Mouse (Mus musculus) MEL (cell line): ENCODE data around the gene Tatdn3. TPM values are rescaled to one million over a fixed set of nuclear protein-coding genes. Genes with fewer than 3 reads are reported as not detected.
A peak's percentile ranks its signal among the peaks of the same experiment; 100 is the strongest.
"Not testable (repeated sequence)": the region's sequence is repeated elsewhere in the genome, so short reads cannot be mapped to it uniquely, and the experiment has no call there.

ENCODE experiments used
- DNase-seq: peaks from one replicate; pipeline ENCODE4 v3.0.0; 2011; ENCODE audit warnings: low read depth, low spot score
- H3K27ac ChIP-seq: 2 replicates; pipeline ENCODE4 v1.5.1; 2012; ENCODE audit warnings: low read depth, mild to moderate bottlenecking, control low read depth, low read length, moderate library complexity; ENCODE audit not compliant: control insufficient read depth
- H3K27me3 ChIP-seq, 2 experiments: fragments of 150-350 bp in 1 of 2; sonication (generic) in 1 of 2; 2 replicates each; pipeline ENCODE4 v1.6.1; 2012; ENCODE audit warnings: low read length in 2 of 2, mild to moderate bottlenecking in 2 of 2, improper control_type of control experiment in 1 of 2, moderate library complexity in 1 of 2; ENCODE audit not compliant: insufficient read depth in 2 of 2, control insufficient read depth in 1 of 2
- H3K36me3 ChIP-seq, 2 experiments: 2 replicates each; pipeline ENCODE4 v1.6.1; 2012 to 2014; ENCODE audit warnings: low read length in 2 of 2, improper control_type of control experiment in 1 of 2, inconsistent platforms in 1 of 2, mild to moderate bottlenecking in 1 of 2; ENCODE audit not compliant: insufficient read depth in 2 of 2, control insufficient read depth in 1 of 2
- H3K4me1 ChIP-seq, 2 experiments: fragments of 150-350 bp in 1 of 2; sonication (generic) in 1 of 2; 2 replicates each; pipeline ENCODE4 v1.6.1; 2012; ENCODE audit warnings: low read length in 2 of 2, improper control_type of control experiment in 1 of 2, mild to moderate bottlenecking in 1 of 2; ENCODE audit not compliant: insufficient read depth in 2 of 2, control insufficient read depth in 1 of 2
- H3K4me3 ChIP-seq, 2 experiments: fragments of 150-350 bp in 1 of 2; sonication (generic) in 1 of 2; 2 replicates each; pipeline ENCODE4 v1.5.1; 2012; ENCODE audit warnings: low read depth in 2 of 2, low read length in 2 of 2, mild to moderate bottlenecking in 2 of 2, moderate library complexity in 2 of 2, control low read depth in 1 of 2, improper control_type of control experiment in 1 of 2; ENCODE audit not compliant: control insufficient read depth in 1 of 2, insufficient read depth in 1 of 2
- H3K79me2 ChIP-seq: 2 replicates; pipeline ENCODE4 v1.6.1; 2012; ENCODE audit warnings: mild to moderate bottlenecking, low read length, moderate library complexity; ENCODE audit not compliant: control insufficient read depth, poor library complexity, insufficient read depth
- H3K9ac ChIP-seq: 2 replicates; pipeline ENCODE4 v1.6.1; 2012; ENCODE audit warnings: low read depth, mild to moderate bottlenecking, control low read depth, low read length, moderate library complexity; ENCODE audit not compliant: control insufficient read depth, poor library complexity, severe bottlenecking
- H3K9me3 ChIP-seq: fragments of 150-350 bp; sonication (generic); replicated peaks from 2 replicates; pipeline ENCODE4 v1.6.1; 2012; ENCODE audit warnings: mild to moderate bottlenecking, low read length, improper control_type of control experiment, moderate library complexity; ENCODE audit not compliant: insufficient read depth
- BHLHE40 ChIP-seq: IDR thresholded peaks from 2 replicates; pipeline ENCODE4 v1.6.1; 2012; ENCODE audit warnings: low read depth, mild to moderate bottlenecking, inconsistent platforms, low read length, improper control_type of control experiment, borderline replicate concordance
- ETS1 ChIP-seq: IDR thresholded peaks from 2 replicates; pipeline ENCODE4 v1.6.1; 2012; ENCODE audit warnings: low read depth, mild to moderate bottlenecking, inconsistent platforms, low read length, improper control_type of control experiment, moderate library complexity
- GATA1 ChIP-seq: IDR thresholded peaks from 2 replicates; pipeline ENCODE4 v1.6.1; 2011; ENCODE audit warnings: low read depth, low read length, improper control_type of control experiment
- KAT2A ChIP-seq: conservative IDR thresholded peaks from 2 replicates; pipeline ENCODE4 v1.6.1; 2012; ENCODE audit warnings: low read depth, low read length, improper control_type of control experiment, inconsistent platforms
- MAZ ChIP-seq: IDR thresholded peaks from 2 replicates; pipeline ENCODE4 v1.6.1; 2012; ENCODE audit warnings: low read depth, mild to moderate bottlenecking, inconsistent platforms, low read length, improper control_type of control experiment
- MEF2A ChIP-seq: IDR thresholded peaks from 2 replicates; pipeline ENCODE4 v1.6.1; 2014; ENCODE audit warnings: low read depth, mild to moderate bottlenecking, inconsistent platforms, low read length, improper control_type of control experiment; ENCODE audit not compliant: poor library complexity, insufficient replicate concordance, severe bottlenecking; ENCODE audit errors: extremely low read depth
- RCOR1 ChIP-seq: IDR thresholded peaks from 2 replicates; pipeline ENCODE4 v1.6.1; 2012; ENCODE audit warnings: low read depth, mild to moderate bottlenecking, inconsistent platforms, low read length, improper control_type of control experiment
- SMC3 ChIP-seq: IDR thresholded peaks from 2 replicates; pipeline ENCODE4 v1.6.1; 2011; ENCODE audit warnings: low read depth, low read length, improper control_type of control experiment
- TBP ChIP-seq: IDR thresholded peaks from 2 replicates; pipeline ENCODE4 v1.8.0; 2011; ENCODE audit warnings: low read depth, low read length, improper control_type of control experiment
- polyA plus RNA-seq, 2 experiments: library from polyadenylated mRNA; stranded (reverse) in 1 of 2; unstranded in 1 of 2; fragments of >175 nt in 1 of 2; fragments of >200 nt in 1 of 2; gene quantifications; 2 replicates each; pipeline versions ENCODE4 v1.2.1 to v1.2.4; 2012; ENCODE audit warnings: low replicate concordance in 2 of 2, low read depth in 1 of 2; ENCODE audit not compliant: insufficient read length in 2 of 2, insufficient read depth in 1 of 2, missing spikeins in 1 of 2
- total RNA-seq: library from RNA; depleted of rRNA; stranded (reverse); fragments of 300-350 nt; gene quantifications from 2 replicates; pipeline ENCODE4 v1.2.3, GENCODE M21; 2012

Gene Tatdn3
- total and polyA plus RNA-seq, 3 experiments = 14.5 to 19.0 TPM; not detected in 1

DNA sequence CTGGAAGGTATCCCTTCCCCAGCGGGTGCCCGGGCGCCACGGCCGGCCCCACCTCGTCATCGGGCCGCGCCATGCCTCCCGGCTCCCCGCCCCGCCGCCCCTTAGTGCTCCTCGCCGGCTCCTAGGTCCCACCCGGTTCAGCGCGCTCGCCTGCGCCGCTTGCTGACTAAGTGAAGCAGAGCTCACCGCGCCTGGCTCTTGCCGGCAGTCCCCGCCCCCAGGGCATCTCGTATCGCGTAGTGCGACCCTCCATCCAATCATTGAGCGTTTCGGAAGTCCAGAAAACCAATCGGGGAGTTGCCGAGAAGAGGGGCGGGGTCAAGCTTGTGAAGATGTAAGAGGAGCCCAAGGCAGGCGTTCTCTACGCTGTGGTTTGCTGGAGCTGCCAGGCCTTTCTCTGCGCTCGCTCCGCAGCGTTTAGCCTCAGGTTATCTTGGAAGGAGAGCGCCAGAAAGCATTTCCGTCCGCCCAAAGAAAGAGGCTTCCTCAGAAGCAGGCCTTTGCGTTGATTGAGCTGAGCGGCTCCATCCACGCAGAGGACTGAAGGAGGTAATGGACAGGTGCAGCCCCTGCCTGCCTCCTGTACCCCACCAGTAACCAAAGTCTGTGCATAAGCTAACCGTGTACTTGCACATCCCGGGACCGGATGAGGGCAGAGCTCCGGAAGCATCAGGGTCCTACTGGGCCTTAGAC lies 36.6 kb downstream of the Tatdn3 start, which contains the start of gene Flvcr1 (continued):
- TF ChIP-seq RCOR1 = no peak
- TF ChIP-seq KAT2A = no peak; the same call in 1 of the 2 replicates
- TF ChIP-seq GATA1 = peak; percentile 42; the same call in 1 of the 2 replicates

- Histone ChIP-seq H3K27ac (peak overlapping the region; percentile 60), H3K4me1 (peaks cover 4 to 10% of the 10 kb centered on the region in 2 experiments), H3K36me3 (peaks cover 4 to 7% of the 10 kb centered on the region in 2 experiments), H3K4me3 (peak overlapping the region; percentile 94 to 98), H3K79me2 (peaks cover 19% of the 10 kb centered on the region), H3K9me3 (no peaks in the 10 kb centered on the region), H3K9ac (peak overlapping the region; percentile 85), H3K27me3 (no peaks in the 10 kb centered on the region)
- DNase-seq = peak; percentile 70
- TF ChIP-seq GATA1 (no peak), MAZ (no peak), ETS1 (no peak)
Measured at GRCm38 (mm10) chr1:191025016-191026012, 37.4 kb downstream of the Tatdn3 start.

DNA sequence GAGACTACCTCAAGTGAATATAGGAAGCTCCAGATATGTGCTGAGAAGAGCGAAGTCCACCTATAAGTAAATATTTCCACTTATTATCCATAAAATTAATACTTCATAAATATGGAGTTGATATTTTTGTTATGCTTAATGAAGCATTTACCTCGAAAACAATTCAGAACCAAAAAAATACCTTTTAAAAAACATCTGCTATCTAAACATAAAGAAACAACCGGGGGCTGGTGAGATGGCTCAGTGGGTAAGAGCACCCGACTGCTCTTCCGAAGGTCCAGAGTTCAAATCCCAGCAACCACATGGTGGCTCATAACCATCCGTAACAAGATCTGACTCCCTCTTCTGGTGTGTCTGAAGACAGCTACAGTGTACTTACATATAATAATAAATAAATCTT lies 38.9 kb downstream of the Tatdn3 start:
- H3K79me2 ChIP-seq = peaks cover 19% of the 10 kb centered on the region
- H3K27ac ChIP-seq, DNase-seq, H3K9ac ChIP-seq, H3K4me1 ChIP-seq, H3K27me3 ChIP-seq, H3K4me3 ChIP-seq, H3K9me3 ChIP-seq, H3K36me3 ChIP-seq: not testable (repeated sequence)
- TF ChIP-seq TBP = peak; percentile 72; the same call in 1 of the 2 replicates

DNA sequence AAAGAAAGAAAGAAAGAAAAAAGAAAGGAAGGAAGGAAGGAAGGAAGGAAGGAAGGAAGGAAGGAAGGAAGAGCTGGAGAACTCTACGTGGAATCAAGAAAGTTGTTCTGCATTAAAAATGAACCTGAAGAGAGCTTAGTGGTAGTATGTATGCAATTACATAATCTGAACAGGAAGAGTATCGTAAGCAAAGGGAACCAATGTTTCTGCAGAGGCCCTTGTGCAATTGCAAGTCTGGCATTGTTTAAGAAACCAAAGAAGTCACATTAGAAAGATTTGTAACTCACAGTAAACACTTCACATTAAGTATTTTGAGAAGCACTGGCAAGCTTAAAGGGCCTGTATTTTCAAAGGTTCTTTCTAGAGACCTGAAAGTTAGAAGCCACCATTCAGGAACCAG lies 39.6 kb downstream of the Tatdn3 start:
- DNase-seq = no peak
- no peak overlapping the region for H3K4me3 ChIP-seq
- H3K36me3 ChIP-seq = peaks cover 4 to 7% of the 10 kb centered on the region in 2 experiments
- no peak overlapping the region for H3K9ac ChIP-seq
- H3K27ac ChIP-seq = no peak overlapping the region
- TF ChIP-seq BHLHE40 (no peak), MEF2A (no peak), SMC3 (no peak)
- H3K9me3 ChIP-seq = no peaks in the 10 kb centered on the region
- peaks cover 19% of the 10 kb centered on the region for H3K79me2 ChIP-seq
- H3K27me3 ChIP-seq = no peaks in the 10 kb centered on the region
- H3K4me1 ChIP-seq = peaks cover 4 to 6% of the 10 kb centered on the region in 2 experiments; a peak in 3 of 4 replicates
